Mouse (Mus musculus) mammary gland, adult 2 months (tissue): ENCODE results near the gene Syn1. TPM values are rescaled to one million over a fixed set of nuclear protein-coding genes. Genes with fewer than 3 reads are reported as not detected.

ENCODE experiments used
- polyA plus RNA-seq: library from polyadenylated mRNA; depleted of rRNA; stranded (reverse); fragments of >200 nt; gene quantifications from 2 replicates; pipeline ENCODE4 v1.2.3, GENCODE M21; 2012; ENCODE audit warnings: low replicate concordance; rRNA removed

Gene Syn1
- 0.57 and 0.86 TPM in 2 replicates for polyA plus RNA-seq

DNA sequence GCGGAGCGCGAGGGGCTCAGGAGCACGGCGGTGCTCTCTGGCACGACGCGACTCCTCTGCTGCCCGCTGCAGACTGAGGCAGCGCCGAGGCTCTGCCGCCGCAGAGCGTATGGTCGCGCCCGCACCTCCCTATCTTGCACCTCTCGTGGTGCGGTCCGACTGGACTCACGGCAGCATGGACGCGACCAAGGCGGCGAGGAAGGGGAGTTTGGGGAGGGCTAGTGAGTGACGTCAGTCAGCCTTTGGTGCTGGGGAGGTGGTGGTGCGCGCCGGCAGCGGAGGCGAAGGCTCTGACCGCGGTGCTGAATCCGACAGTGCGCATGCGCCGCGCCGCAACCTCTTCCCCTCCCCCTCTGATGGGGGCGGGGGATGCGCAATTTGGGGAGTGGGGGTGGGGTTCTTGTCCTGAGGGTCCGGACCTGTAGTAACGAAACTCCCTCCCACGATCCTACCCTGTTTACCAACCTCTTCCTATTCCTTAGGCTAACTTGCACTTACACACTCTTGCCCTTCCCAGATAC lies at the start of gene Syn1:
Gene Syn1 (minus strand): TSS at position 161 of the 521 bp plus-strand sequence.

DNA sequence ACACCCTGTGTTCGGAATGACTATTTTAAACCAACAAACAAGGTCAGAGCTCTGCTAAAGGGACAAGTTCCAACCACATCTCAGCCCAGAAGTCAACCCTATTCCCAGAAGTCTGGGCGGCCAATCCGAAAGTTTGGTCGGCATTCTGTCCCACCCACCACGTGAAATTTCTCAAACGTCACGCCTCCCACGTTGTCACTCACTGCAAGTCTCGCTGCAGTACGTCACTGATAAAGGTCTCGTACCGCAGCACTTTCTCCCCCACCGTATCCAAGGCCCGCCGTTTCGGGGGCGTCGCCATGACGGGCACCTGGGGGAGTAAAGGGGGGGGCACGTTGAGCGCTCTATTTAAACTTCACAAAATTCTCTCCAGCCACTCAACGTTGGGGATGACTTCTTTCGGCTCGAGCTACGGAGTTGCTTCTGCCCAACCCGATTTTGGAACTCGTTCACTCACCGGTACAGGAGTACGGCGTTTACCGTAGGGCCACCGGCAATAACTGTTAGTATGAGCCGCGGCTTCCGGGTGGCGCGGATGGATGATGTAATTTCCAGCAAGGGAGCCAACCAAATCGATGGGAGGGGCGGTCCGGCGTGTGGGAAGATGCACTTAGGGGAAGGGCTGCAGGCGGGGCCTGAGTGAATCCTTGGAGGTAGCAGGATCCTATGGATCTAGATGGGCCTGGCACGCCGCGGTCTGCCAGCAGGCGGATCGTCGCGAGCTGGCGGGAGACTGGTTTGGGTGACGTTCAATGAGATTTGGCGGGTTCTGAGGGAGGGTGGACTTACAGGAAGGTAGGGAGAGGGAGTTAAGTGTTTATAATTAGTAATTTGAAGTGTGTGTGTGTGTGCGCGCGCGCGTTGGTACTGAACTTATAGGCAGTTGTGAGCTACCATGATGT lies 40.9 kb upstream of the Syn1 start, which contains the start of gene Uxt:
Gene Uxt (minus strand): TSS at position 541 of the 902 bp plus-strand sequence.

GRCm38 (mm10) chrX:20950191-20950880 lies 29.5 kb upstream of the Syn1 start, which contains the start of gene Elk1:
Elk1 (minus strand) TSS chrX:20950608.

DNA sequence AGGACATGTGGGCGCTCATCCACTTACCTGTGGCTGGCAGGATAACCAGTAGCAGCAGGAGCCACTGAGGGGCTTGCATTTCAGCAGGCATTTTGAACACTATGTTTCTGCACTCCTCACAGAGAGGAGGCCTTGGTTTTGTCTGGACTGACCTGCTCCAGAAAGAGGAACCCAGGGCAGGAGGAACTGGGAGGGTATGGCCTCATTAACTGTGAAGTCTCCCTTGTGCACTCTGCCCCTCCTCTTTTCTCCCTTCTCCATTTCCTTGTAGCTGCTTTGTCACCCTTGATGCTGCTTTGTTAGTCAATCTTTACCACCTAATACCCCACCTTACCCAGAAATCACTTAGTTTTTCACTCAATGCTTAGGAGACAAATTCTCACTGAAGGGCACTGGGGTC lies 10.6 kb upstream of the Syn1 start, which contains the start of gene Cfp:
Gene Cfp (minus strand): TSS at position 192 of the 400 bp plus-strand sequence.

GRCm38 (mm10) chrX:20869962-20870513 lies 50.8 kb downstream of the Syn1 start, which contains the start of gene Timp1:
Timp1 (plus strand) TSS chrX:20870166.

Other genes starting within 250 kb of the Syn1 start
- 189 and 255 TPM in 2 replicates for gene Cdk16, start 233.1 kb downstream of the Syn1 start, polyA plus RNA-seq
- 9.8 and 13.5 TPM in 2 replicates for gene Usp11, start 217.1 kb downstream of the Syn1 start, polyA plus RNA-seq
- 201 and 218 TPM in 2 replicates for gene Araf, start 123.2 kb downstream of the Syn1 start, polyA plus RNA-seq
- gene Timp1, start 50.8 kb downstream of the Syn1 start, polyA plus RNA-seq, result 16.7 and 20.6 TPM in 2 replicates
- 92.4 and 130 TPM in 2 replicates for gene Cfp, start 10.6 kb upstream of the Syn1 start, polyA plus RNA-seq
- 18.1 and 24.6 TPM in 2 replicates for gene Elk1, start 29.6 kb upstream of the Syn1 start, polyA plus RNA-seq
- 9.7 and 28.4 TPM in 2 replicates for gene Uxt, start 41.0 kb upstream of the Syn1 start, polyA plus RNA-seq
- gene Zfp182, start 141.3 kb upstream of the Syn1 start, polyA plus RNA-seq, result 0.65 and 1.9 TPM in 2 replicates
- not detected in 2 replicates for gene Spaca5, start 147.4 kb upstream of the Syn1 start, polyA plus RNA-seq
- 0.19 and 0.22 TPM in 2 replicates for gene Zfp300, start 168.5 kb upstream of the Syn1 start, polyA plus RNA-seq
- not detected in 2 replicates for gene Ssxa1, start 194.8 kb upstream of the Syn1 start, polyA plus RNA-seq